Mouse (Mus musculus) liver, embryonic 14.5 days (tissue): ENCODE results near the gene Sp100.

Experiments used
- CTCF ChIP-seq: IDR thresholded peaks from 2 replicates; pipeline ENCODE4 v1.5.1; 2016; ENCODE audit warnings: antibody characterized with exemption, low read depth, control low read depth
- EP300 ChIP-seq: IDR thresholded peaks from 2 replicates; pipeline ENCODE4 v1.6.1; 2016; ENCODE audit warnings: antibody characterized with exemption, low read depth

GRCm38 (mm10) chr1:85732581-85732980, 82.8 kb downstream of the Sp100 start:
- no peak for TF ChIP-seq CTCF
- TF ChIP-seq EP300: no peak
